Mouse (Mus musculus) CD4-positive, CD25-positive, alpha-beta regulatory T cell, adult 9 weeks (primary cell): ENCODE measurements around the gene Slc22a5. TPM values are rescaled to one million over a fixed set of nuclear protein-coding genes. Genes with fewer than 3 reads are reported as not detected.

Experiments used
- polyA plus RNA-seq: library from polyadenylated mRNA; unstranded; fragments of 100-300 nt; shearing (Covaris generic); gene quantifications from one replicate; pipeline ENCODE4 v1.2.1, GENCODE M21; 2017

Slc22a5 gene
- polyA plus RNA-seq: 46.8 TPM

GRCm38 (mm10) chr11:53891505-53892451, at the start of gene Slc22a5:
Gene Slc22a5, minus strand, starts transcription at chr11:53891660.

DNA sequence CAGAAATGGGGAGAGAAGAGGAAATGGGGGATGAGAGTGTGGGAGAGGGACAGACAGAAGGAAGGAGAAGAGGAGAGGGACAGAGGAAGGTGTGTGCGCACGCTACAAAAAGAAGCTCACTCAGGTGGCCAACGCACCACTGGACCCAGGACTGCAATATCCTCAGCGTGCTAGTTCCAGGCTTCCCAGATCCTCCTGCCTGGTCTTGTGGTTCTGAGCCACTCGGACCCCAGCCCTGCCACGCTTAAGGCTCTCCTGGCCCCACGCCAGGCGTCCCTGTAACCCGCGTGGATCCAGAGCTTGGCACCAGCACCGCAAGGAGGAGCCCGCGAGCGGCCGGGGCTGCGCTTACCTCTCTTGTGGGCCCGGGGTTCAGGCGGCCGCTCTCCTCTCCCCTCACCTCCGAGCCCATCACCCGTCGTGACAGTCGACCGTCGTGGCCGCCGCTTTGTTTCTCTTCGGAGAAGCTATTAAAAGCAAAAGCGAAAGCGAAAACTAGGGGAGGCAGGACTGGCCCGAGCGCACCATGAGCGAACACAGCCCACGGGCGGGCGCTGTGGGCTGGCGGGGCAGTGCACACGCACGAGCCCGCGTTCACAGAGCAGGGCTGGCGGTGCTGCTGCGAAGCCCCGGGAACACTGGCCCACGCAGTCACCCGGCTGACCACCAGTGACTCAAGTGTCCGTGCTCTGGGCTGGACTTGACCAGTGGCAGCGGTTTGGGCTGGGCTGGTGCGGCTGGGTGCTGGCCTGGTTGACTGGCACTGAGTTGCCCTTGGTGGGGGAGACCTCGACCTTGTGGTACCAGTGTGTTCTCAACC, 32.5 kb downstream of the Slc22a5 start, which contains the start of gene Gm12216:
Gene Gm12216 (minus strand): TSS at position 496 of the 820 bp plus-strand sequence.

Other genes with a start within 250 kb of the Slc22a5 start
- gene Rad50, start 184.3 kb downstream of the Slc22a5 start, polyA plus RNA-seq: 57.4 TPM
- not detected for gene Il5, start 170.9 kb downstream of the Slc22a5 start, polyA plus RNA-seq
- 436 TPM for gene Irf1, start 121.6 kb downstream of the Slc22a5 start, polyA plus RNA-seq
- gene Gm17334, start 118.5 kb downstream of the Slc22a5 start, polyA plus RNA-seq: 3.4 TPM
- 36.8 TPM for gene Gm12216, start 32.4 kb downstream of the Slc22a5 start, polyA plus RNA-seq
- 0.47 TPM for gene Slc22a21, start 88.7 kb upstream of the Slc22a5 start, polyA plus RNA-seq
- gene Slc22a4, start 136.4 kb upstream of the Slc22a5 start, polyA plus RNA-seq: 0.20 TPM
- gene Pdlim4, start 177.4 kb upstream of the Slc22a5 start, polyA plus RNA-seq: 22.2 TPM
- gene P4ha2, start 208.4 kb upstream of the Slc22a5 start, polyA plus RNA-seq: not detected